Mouse (Mus musculus): ENCODE measurements around the gene Pank3. TPM values are rescaled to one million over a fixed set of nuclear protein-coding genes. Genes with fewer than 3 reads are reported as not detected.

The Pank3 gene
- total and polyA plus RNA-seq, 3 experiments: 12.0 to 20.7 (median 19.6) TPM

GRCm38 (mm10) chr11:35783038-35783437, 13.8 kb downstream of the Pank3 start:
- no peak for DNase-seq (ENCODE audit: low read depth, low spot score)
- Histone ChIP-seq H3K27ac (ENCODE audit: control insufficient read depth, low read depth, low read length) (no peak overlapping the region), H3K9me3 (replicated peaks; ENCODE audit: insufficient read depth, low read length) (no peaks in the 10 kb centered on the region), H3K79me2 (ENCODE audit: control insufficient read depth, insufficient read depth, low read length, poor library complexity) (no peaks in the 10 kb centered on the region), H3K27me3 (ENCODE audit: control insufficient read depth in 1 of 2, insufficient read depth in 2 of 2, low read length in 2 of 2) (no peaks in the 10 kb centered on the region), H3K9ac (ENCODE audit: control insufficient read depth, low read depth, low read length, poor library complexity, severe bottlenecking) (no peak overlapping the region), H3K4me3 (ENCODE audit: control insufficient read depth in 1 of 2, insufficient read depth in 1 of 2, low read depth in 2 of 2, low read length in 2 of 2) (no peak overlapping the region), H3K4me1 (ENCODE audit: control insufficient read depth in 1 of 2, insufficient read depth in 2 of 2, low read length in 2 of 2) (no peaks in the 10 kb centered on the region), H3K36me3 (ENCODE audit: control insufficient read depth in 1 of 2, insufficient read depth in 2 of 2, low read length in 2 of 2) (peaks cover 0 to 58% of the 10 kb centered on the region in 2 experiments)
- TF ChIP-seq CHD1 (IDR thresholded peaks at IDR 0.05; ENCODE audit: low read depth, low read length) (no peak), TBP (IDR thresholded peaks at IDR 0.05; ENCODE audit: low read depth, low read length) (no peak), MAZ (IDR thresholded peaks at IDR 0.05; ENCODE audit: low read depth, low read length) (no peak), RAD21 (IDR thresholded peaks at IDR 0.05; ENCODE audit: low read depth, low read length) (no peak), SIN3A (IDR thresholded peaks at IDR 0.05; ENCODE audit: low read length) (no peak)

- no peaks in the 10 kb centered on the region for H3K4me1 ChIP-seq (ENCODE audit: control insufficient read depth in 1 of 2, insufficient read depth in 2 of 2, low read length in 2 of 2)
- TF ChIP-seq TBP (IDR thresholded peaks at IDR 0.05; ENCODE audit: low read depth, low read length) (no peak), MYC (IDR thresholded peaks at IDR 0.05; ENCODE audit: low read depth, low read length) (no peak), MEF2A (IDR thresholded peaks at IDR 0.05; ENCODE audit: extremely low read depth, insufficient replicate concordance, low read depth, low read length, poor library complexity, severe bottlenecking) (no peak), MAX (IDR thresholded peaks at IDR 0.05; ENCODE audit: low read length) (no peak), ZNF384 (IDR thresholded peaks at IDR 0.05; ENCODE audit: low read depth, low read length) (peak; percentile 9; the same call in 1 of the 2 replicates), EP300 (IDR thresholded peaks at IDR 0.05; ENCODE audit: low read depth in 1 of 2, low read length in 2 of 2) (no peak), POLR2A (IDR thresholded peaks at IDR 0.05; ENCODE audit: control insufficient read depth in 1 of 2, insufficient read depth in 1 of 2, low read depth in 1 of 2, low read length in 2 of 2, poor library complexity in 1 of 2) (no peak), SMC3 (IDR thresholded peaks at IDR 0.05; ENCODE audit: low read depth, low read length) (no peak)
- no peak overlapping the region for H3K4me3 ChIP-seq (ENCODE audit: control insufficient read depth in 1 of 2, insufficient read depth in 1 of 2, low read depth in 2 of 2, low read length in 2 of 2)
- H3K36me3 ChIP-seq (ENCODE audit: control insufficient read depth in 1 of 2, insufficient read depth in 2 of 2, low read length in 2 of 2): peaks cover 0 to 52% of the 10 kb centered on the region in 2 experiments; a peak in 2 of 4 replicates
- H3K9me3 ChIP-seq (replicated peaks; ENCODE audit: insufficient read depth, low read length): no peaks in the 10 kb centered on the region
- no peaks in the 10 kb centered on the region for H3K27me3 ChIP-seq (ENCODE audit: control insufficient read depth in 1 of 2, insufficient read depth in 2 of 2, low read length in 2 of 2)
- no peaks in the 10 kb centered on the region for H3K79me2 ChIP-seq (ENCODE audit: control insufficient read depth, insufficient read depth, low read length, poor library complexity)
- H3K27ac ChIP-seq (ENCODE audit: control insufficient read depth, low read depth, low read length): no peak overlapping the region
- H3K9ac ChIP-seq (ENCODE audit: control insufficient read depth, low read depth, low read length, poor library complexity, severe bottlenecking): no peak overlapping the region
- no peak for DNase-seq (ENCODE audit: low read depth, low spot score)
Measured at GRCm38 (mm10) chr11:35784002-35784401, 14.7 kb downstream of the Pank3 start.

GRCm38 (mm10) chr11:35784537-35784936, 15.3 kb downstream of the Pank3 start:
- Histone ChIP-seq H3K27ac (ENCODE audit: control insufficient read depth, low read depth, low read length) (no peak overlapping the region), H3K27me3 (ENCODE audit: control insufficient read depth in 1 of 2, insufficient read depth in 2 of 2, low read length in 2 of 2) (no peaks in the 10 kb centered on the region), H3K4me3 (ENCODE audit: control insufficient read depth in 1 of 2, insufficient read depth in 1 of 2, low read depth in 2 of 2, low read length in 2 of 2) (no peak overlapping the region), H3K4me1 (ENCODE audit: control insufficient read depth in 1 of 2, insufficient read depth in 2 of 2, low read length in 2 of 2) (no peaks in the 10 kb centered on the region), H3K9me3 (replicated peaks; ENCODE audit: insufficient read depth, low read length) (no peaks in the 10 kb centered on the region), H3K36me3 (ENCODE audit: control insufficient read depth in 1 of 2, insufficient read depth in 2 of 2, low read length in 2 of 2) (peaks cover 0 to 50% of the 10 kb centered on the region in 2 experiments; a peak in 2 of 4 replicates), H3K9ac (ENCODE audit: control insufficient read depth, low read depth, low read length, poor library complexity, severe bottlenecking) (no peak overlapping the region), H3K79me2 (ENCODE audit: control insufficient read depth, insufficient read depth, low read length, poor library complexity) (no peaks in the 10 kb centered on the region)
- TF ChIP-seq ZNF384 (IDR thresholded peaks at IDR 0.05; ENCODE audit: low read depth, low read length): peak; percentile 63
- peak; percentile 9 to 33 (median 14); a peak in 3 of 6 replicates for TF ChIP-seq CTCF (IDR thresholded peaks at IDR 0.05 in 2 of 3, conservative IDR thresholded peaks at IDR 0.05 in 1 of 3; ENCODE audit: control insufficient read depth in 1 of 3, insufficient read depth in 1 of 3, low read depth in 2 of 3, low read length in 3 of 3, poor library complexity in 1 of 3, severe bottlenecking in 1 of 3)
- TF ChIP-seq ZC3H11A (IDR thresholded peaks at IDR 0.05; ENCODE audit: low read depth, low read length): no peak
- DNase-seq (ENCODE audit: low read depth, low spot score): peak; percentile 47
